10 mouse cellular contexts compared by ENCODE assay signal in the genomic region with DNA sequence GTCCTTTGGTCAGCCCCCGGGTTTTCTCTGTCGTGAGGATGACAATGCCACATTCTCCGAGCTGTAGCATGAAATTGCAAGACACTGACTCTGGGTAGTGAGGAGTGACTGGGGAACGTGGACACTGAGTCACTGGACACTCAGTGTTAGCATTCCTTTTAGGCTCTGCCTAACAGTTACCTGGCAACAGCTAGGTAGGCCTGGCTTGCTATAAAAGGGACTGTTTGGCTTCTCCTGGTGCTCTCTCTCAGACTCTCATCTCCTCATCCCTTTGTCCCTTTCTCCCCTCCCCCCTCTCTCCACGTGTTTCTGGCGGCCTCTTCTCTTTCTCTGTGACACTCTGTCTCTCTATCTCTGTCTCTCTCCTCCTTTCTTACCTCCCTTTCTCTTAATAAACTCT. TPM values are rescaled to one million over a fixed set of nuclear protein-coding genes. Genes with fewer than 3 reads are reported as not detected.
DNase-seq lines count a peak whose midpoint lies in the region; ATAC-seq lines count a peak whose summit lies in the region.
"Had no signal": no experiment of that assay in that cellular context is flagged by ENCODE, and none has a peak within 500 bp of the region (broad histone marks: within the 10 kb centered on the region; RNA-seq: fewer than 3 reads in every experiment).

No protein-coding gene starts in this region.

- H3K9ac ChIP-seq in kidney, embryonic 15.5 days: 0 out of 2 replicates have a peak overlapping the region, but pooled peaks have one; percentile 40
- H3K9ac ChIP-seq in embryonic facial prominence, embryonic 11.5 days (replicated peaks; ENCODE audit: low read length): peak overlapping the region; percentile 56
- peak overlapping the region; percentile 74 for H3K9ac ChIP-seq in hindbrain, embryonic 16.5 days (ENCODE audit: low read depth, low read length)
- peak overlapping the region; percentile 73 for H3K9ac ChIP-seq in midbrain, embryonic 16.5 days (ENCODE audit: low read depth, low read length)

- peak overlapping the region; percentile 70 for H3K4me2 ChIP-seq in kidney, embryonic 15.5 days
- peak overlapping the region; percentile 64 for H3K4me2 ChIP-seq in embryonic facial prominence, embryonic 11.5 days (ENCODE audit: low read depth, low read length)
- H3K4me2 ChIP-seq in hindbrain, embryonic 16.5 days (ENCODE audit: low read length): peak overlapping the region; percentile 73
- peak overlapping the region; percentile 87 for H3K4me2 ChIP-seq in midbrain, embryonic 16.5 days (ENCODE audit: low read length)

- peak; percentile 19; the same call in 1 of the 2 replicates for ATAC-seq in kidney, embryonic 15.5 days (replicated peaks; ENCODE audit: low FRiP score)
- ATAC-seq in embryonic facial prominence, embryonic 11.5 days (replicated peaks; ENCODE audit: insufficient number of reproducible peaks, low FRiP score, low TSS enrichment, low read depth): 0 out of 2 replicates have a peak, but pooled peaks have one; percentile 30
- peak; percentile 56 for ATAC-seq in hindbrain, embryonic 16.5 days
- ATAC-seq in midbrain, embryonic 16.5 days: peak; percentile 50
- ATAC-seq in erythroid progenitor cell, adult 5-6 weeks (replicated peaks; ENCODE audit: low FRiP score, poor library complexity, severe bottlenecking): no peak

- DNase-seq in kidney, adult 8-10 months: no peak
- no peak for DNase-seq in embryonic facial prominence, embryonic 11.5 days (ENCODE audit: low spot score)
- no peak for DNase-seq in adrenal gland, postnatal 25 days
- no peak for DNase-seq in testis, postnatal 10 days (ENCODE audit: low spot score)

- 14% methylated on average over 6 of the region's 6 CpGs for WGBS in kidney, embryonic 15.5 days
- 4% methylated on average over 6 of the region's 6 CpGs for WGBS in embryonic facial prominence, embryonic 11.5 days
- 6% methylated on average over 6 of the region's 6 CpGs for WGBS in hindbrain, embryonic 16.5 days
- 5% methylated on average over 6 of the region's 6 CpGs for WGBS in midbrain, embryonic 16.5 days

- H3K4me3 ChIP-seq in kidney, embryonic 15.5 days (replicated peaks): peak overlapping the region; percentile 38
- H3K4me3 ChIP-seq in embryonic facial prominence, embryonic 11.5 days (ENCODE audit: low read depth, low read length): peak overlapping the region; percentile 26
- H3K4me3 ChIP-seq in hindbrain, embryonic 16.5 days (ENCODE audit: low read length): peak overlapping the region; percentile 44
- peak overlapping the region; percentile 48 for H3K4me3 ChIP-seq in midbrain, embryonic 16.5 days (ENCODE audit: low read depth, low read length)

- peak overlapping the region; percentile 46; the same call in 1 of the 2 replicates for H3K27ac ChIP-seq in kidney, embryonic 15.5 days
- H3K27ac ChIP-seq in embryonic facial prominence, embryonic 11.5 days (replicated peaks; ENCODE audit: low read depth, low read length): no peak overlapping the region
- peak overlapping the region; percentile 86; the same call in 1 of the 2 replicates for H3K27ac ChIP-seq in hindbrain, embryonic 16.5 days (ENCODE audit: low read depth, low read length)
- H3K27ac ChIP-seq in midbrain, embryonic 16.5 days (ENCODE audit: low read length): peak overlapping the region; percentile 89

- H3K4me1 ChIP-seq in kidney, embryonic 15.5 days: peaks cover 36% of the 10 kb centered on the region
- peaks cover 2% of the 10 kb centered on the region; the same call in 1 of the 2 replicates for H3K4me1 ChIP-seq in embryonic facial prominence, embryonic 11.5 days (ENCODE audit: control insufficient read depth, insufficient read depth, low read length)
- H3K4me1 ChIP-seq in hindbrain, embryonic 16.5 days (ENCODE audit: control insufficient read depth, insufficient read depth, low read depth, low read length): peaks cover 12% of the 10 kb centered on the region
- H3K4me1 ChIP-seq in midbrain, embryonic 16.5 days (ENCODE audit: control insufficient read depth, insufficient read depth, low read length): peaks cover 19% of the 10 kb centered on the region

- H3K27me3 ChIP-seq in kidney, embryonic 15.5 days: peaks cover 30% of the 10 kb centered on the region
- H3K27me3 ChIP-seq in embryonic facial prominence, embryonic 11.5 days (ENCODE audit: control insufficient read depth, insufficient read depth, low read length): no peaks in the 10 kb centered on the region
- H3K27me3 ChIP-seq in hindbrain, embryonic 16.5 days (replicated peaks; ENCODE audit: control insufficient read depth, insufficient read depth, low read length): peaks cover 3% of the 10 kb centered on the region
- H3K27me3 ChIP-seq in midbrain, embryonic 16.5 days (ENCODE audit: control insufficient read depth, insufficient read depth, low read depth, low read length): no peaks in the 10 kb centered on the region; the same call in 1 of the 2 replicates

- no peaks in the 10 kb centered on the region for H3K9me3 ChIP-seq in kidney, embryonic 15.5 days (replicated peaks)
- H3K9me3 ChIP-seq in embryonic facial prominence, embryonic 11.5 days (replicated peaks; ENCODE audit: control insufficient read depth, low read length): no peaks in the 10 kb centered on the region
- no peaks in the 10 kb centered on the region for H3K9me3 ChIP-seq in hindbrain, embryonic 16.5 days (ENCODE audit: control insufficient read depth, low read length)
- H3K9me3 ChIP-seq in midbrain, embryonic 16.5 days (replicated peaks; ENCODE audit: control insufficient read depth, low read length, poor library complexity, severe bottlenecking): no peaks in the 10 kb centered on the region

- H3K36me3 ChIP-seq in kidney, embryonic 15.5 days: no peaks in the 10 kb centered on the region
- no peaks in the 10 kb centered on the region for H3K36me3 ChIP-seq in embryonic facial prominence, embryonic 11.5 days (replicated peaks; ENCODE audit: control insufficient read depth, insufficient read depth, low read depth, low read length)
- no peaks in the 10 kb centered on the region for H3K36me3 ChIP-seq in hindbrain, embryonic 16.5 days (ENCODE audit: control insufficient read depth, insufficient read depth, low read length)
- no peaks in the 10 kb centered on the region for H3K36me3 ChIP-seq in midbrain, embryonic 16.5 days (ENCODE audit: control insufficient read depth, insufficient read depth, low read length)

RNA-seq across cellular contexts. Expression of a gene that starts 3.8 kb away (rescaled TPM):
- 3.9 and 5.8 TPM in 2 replicates for polyA plus RNA-seq in kidney, embryonic 15.5 days (2015; fragmentation: Nextera tagmentation; extraction: Ambion mirVana)
- polyA plus RNA-seq in embryonic facial prominence, embryonic 11.5 days (2014; fragmentation: Nextera tagmentation; extraction: Ambion mirVana): 7.6 and 25.4 TPM in 2 replicates
- polyA plus RNA-seq in hindbrain, embryonic 16.5 days (2015; fragmentation: Nextera tagmentation; extraction: Ambion mirVana): 0.49 TPM in 1 of 2 replicates, not detected in the other
- polyA plus RNA-seq in midbrain, embryonic 16.5 days (2015; fragmentation: Nextera tagmentation; extraction: Ambion mirVana): not detected in 2 replicates
- not detected in 2 replicates for total RNA-seq in erythroid progenitor cell, adult 5-6 weeks (2015; ENCODE audit: low replicate concordance)
- not detected in 2 replicates for total RNA-seq in erythroid progenitor cell, adult 5-6 weeks (2017; ENCODE audit: low replicate concordance)
- total RNA-seq in adrenal gland, postnatal 25 days (2021): not detected in 2 replicates
- total RNA-seq: gastrocnemius, adult 18-20 months; megakaryocyte progenitor cell, adult 5-6 weeks had no signal

RNA-seq across cellular contexts. Expression of a gene that starts 24.3 kb away (rescaled TPM):
- polyA plus RNA-seq in kidney, embryonic 15.5 days (2015; fragmentation: Nextera tagmentation; extraction: Ambion mirVana): 133 and 141 TPM in 2 replicates
- polyA plus RNA-seq in embryonic facial prominence, embryonic 11.5 days (2014; fragmentation: Nextera tagmentation; extraction: Ambion mirVana): 101 and 105 TPM in 2 replicates
- polyA plus RNA-seq in hindbrain, embryonic 16.5 days (2015; fragmentation: Nextera tagmentation; extraction: Ambion mirVana): 59.6 and 62.5 TPM in 2 replicates
- 54.0 and 57.4 TPM in 2 replicates for polyA plus RNA-seq in midbrain, embryonic 16.5 days (2015; fragmentation: Nextera tagmentation; extraction: Ambion mirVana)
- 23.1 and 38.2 TPM in 2 replicates for total RNA-seq in erythroid progenitor cell, adult 5-6 weeks (2015; ENCODE audit: low replicate concordance)
- 14.4 and 14.9 TPM in 2 replicates for total RNA-seq in erythroid progenitor cell, adult 5-6 weeks (2017; ENCODE audit: low replicate concordance)
- total RNA-seq in adrenal gland, postnatal 25 days (2021): 33.6 and 42.2 TPM in 2 replicates

RNA-seq across cellular contexts. Expression of a gene that starts 40.6 kb away (rescaled TPM):
- 39.0 and 52.1 TPM in 2 replicates for polyA plus RNA-seq in kidney, embryonic 15.5 days (2015; fragmentation: Nextera tagmentation; extraction: Ambion mirVana)
- polyA plus RNA-seq in embryonic facial prominence, embryonic 11.5 days (2014; fragmentation: Nextera tagmentation; extraction: Ambion mirVana): 8.3 and 10.3 TPM in 2 replicates
- 27.4 and 35.8 TPM in 2 replicates for polyA plus RNA-seq in hindbrain, embryonic 16.5 days (2015; fragmentation: Nextera tagmentation; extraction: Ambion mirVana)
- 15.6 and 16.4 TPM in 2 replicates for polyA plus RNA-seq in midbrain, embryonic 16.5 days (2015; fragmentation: Nextera tagmentation; extraction: Ambion mirVana)
- 1.3 TPM in 1 of 2 replicates, not detected in the other for total RNA-seq in erythroid progenitor cell, adult 5-6 weeks (2015; ENCODE audit: low replicate concordance)
- total RNA-seq in erythroid progenitor cell, adult 5-6 weeks (2017; ENCODE audit: low replicate concordance): not detected in 2 replicates
- 399 and 434 TPM in 2 replicates for total RNA-seq in adrenal gland, postnatal 25 days (2021)
- total RNA-seq: megakaryocyte progenitor cell, adult 5-6 weeks had no signal

RNA-seq across cellular contexts. Expression of a gene that starts 47.5 kb away (rescaled TPM):
- polyA plus RNA-seq in kidney, embryonic 15.5 days (2015; fragmentation: Nextera tagmentation; extraction: Ambion mirVana): 1.3 and 2.0 TPM in 2 replicates
- polyA plus RNA-seq in embryonic facial prominence, embryonic 11.5 days (2014; fragmentation: Nextera tagmentation; extraction: Ambion mirVana): 2.2 and 2.6 TPM in 2 replicates
- polyA plus RNA-seq in hindbrain, embryonic 16.5 days (2015; fragmentation: Nextera tagmentation; extraction: Ambion mirVana): 5.7 and 6.6 TPM in 2 replicates
- polyA plus RNA-seq in midbrain, embryonic 16.5 days (2015; fragmentation: Nextera tagmentation; extraction: Ambion mirVana): 10.5 and 11.8 TPM in 2 replicates
- not detected in 2 replicates for total RNA-seq in erythroid progenitor cell, adult 5-6 weeks (2015; ENCODE audit: low replicate concordance)
- total RNA-seq in erythroid progenitor cell, adult 5-6 weeks (2017; ENCODE audit: low replicate concordance): not detected in 2 replicates
- total RNA-seq in adrenal gland, postnatal 25 days (2021): 3.1 and 4.0 TPM in 2 replicates
- total RNA-seq: megakaryocyte progenitor cell, adult 5-6 weeks had no signal

RNA-seq across cellular contexts. Expression of a gene that starts 53.1 kb away (rescaled TPM):
- polyA plus RNA-seq in kidney, embryonic 15.5 days (2015; fragmentation: Nextera tagmentation; extraction: Ambion mirVana): 52.9 and 57.3 TPM in 2 replicates
- polyA plus RNA-seq in embryonic facial prominence, embryonic 11.5 days (2014; fragmentation: Nextera tagmentation; extraction: Ambion mirVana): 30.1 and 31.4 TPM in 2 replicates
- 98.9 and 99.7 TPM in 2 replicates for polyA plus RNA-seq in hindbrain, embryonic 16.5 days (2015; fragmentation: Nextera tagmentation; extraction: Ambion mirVana)
- polyA plus RNA-seq in midbrain, embryonic 16.5 days (2015; fragmentation: Nextera tagmentation; extraction: Ambion mirVana): 108 TPM in 2 replicates
- 8.3 and 10.9 TPM in 2 replicates for total RNA-seq in erythroid progenitor cell, adult 5-6 weeks (2015; ENCODE audit: low replicate concordance)
- 10.6 and 18.4 TPM in 2 replicates for total RNA-seq in erythroid progenitor cell, adult 5-6 weeks (2017; ENCODE audit: low replicate concordance)
- total RNA-seq in adrenal gland, postnatal 25 days (2021): 75.5 and 86.3 TPM in 2 replicates
